In the genomic region with DNA sequence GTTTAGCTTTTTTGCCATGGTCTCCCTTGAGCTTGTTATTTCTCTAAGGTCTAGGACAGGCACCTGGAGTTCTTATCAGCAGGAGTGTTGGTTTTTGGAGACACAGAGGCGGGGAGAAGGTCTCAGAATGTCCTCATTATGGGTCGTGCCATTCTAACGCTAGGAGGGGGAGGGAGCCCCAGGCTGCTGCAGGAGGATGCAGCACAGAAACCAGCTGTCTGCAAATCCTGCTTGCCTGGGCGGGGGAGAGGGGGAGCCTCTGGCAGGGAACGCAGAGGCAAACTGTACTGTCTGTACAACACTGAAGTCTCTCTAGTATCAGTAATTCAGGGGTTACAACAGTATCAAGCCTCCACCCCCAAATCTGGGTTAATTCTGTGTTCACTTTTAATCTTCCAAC, we compare ENCODE assay signal across 8 mouse cellular contexts.
DNase-seq lines count a peak whose midpoint lies in the region; ATAC-seq and TF ChIP-seq lines count a peak whose summit lies in the region.

No protein-coding gene starts in this region.

- H3K27ac ChIP-seq in forebrain, embryonic 14.5 days (ENCODE audit: low read depth, low read length), result no peak overlapping the region
- no peak overlapping the region for H3K27ac ChIP-seq in forebrain, embryonic 15.5 days (replicated peaks)
- no peak overlapping the region for H3K27ac ChIP-seq in lung, embryonic 14.5 days (ENCODE audit: low read depth)

- peak; percentile 18 for DNase-seq in forebrain, embryonic 14.5 days (ENCODE audit: low spot score)
- peak; percentile 56 for DNase-seq in lung, embryonic 14.5 days
- no peak for DNase-seq in lung, adult 18-20 months
- peak; percentile 40 to 52 for DNase-seq in layer of hippocampus, postnatal 36 days
- DNase-seq in testis, postnatal 10 days (ENCODE audit: low spot score), result peak; percentile 60
- no peak for DNase-seq in cerebellum, postnatal 36 days

- no peaks in the 10 kb centered on the region for H3K36me3 ChIP-seq in forebrain, embryonic 14.5 days (ENCODE audit: control insufficient read depth, insufficient read depth, low read length)
- no peaks in the 10 kb centered on the region for H3K36me3 ChIP-seq in forebrain, embryonic 15.5 days
- H3K36me3 ChIP-seq in lung, embryonic 14.5 days (ENCODE audit: insufficient read depth), result no peaks in the 10 kb centered on the region

- 3% methylated on average over 5 of the region's 5 CpGs for WGBS in forebrain, embryonic 14.5 days
- WGBS in forebrain, embryonic 15.5 days, result 7% methylated on average over 5 of the region's 5 CpGs
- 1% methylated on average over 5 of the region's 5 CpGs for WGBS in lung, embryonic 14.5 days

- no peaks in the 10 kb centered on the region for H3K9me3 ChIP-seq in forebrain, embryonic 14.5 days (replicated peaks; ENCODE audit: control insufficient read depth, low read length)
- H3K9me3 ChIP-seq in forebrain, embryonic 15.5 days, result no peaks in the 10 kb centered on the region
- no peaks in the 10 kb centered on the region for H3K9me3 ChIP-seq in lung, embryonic 14.5 days (ENCODE audit: low read depth, low read length)

- H3K9ac ChIP-seq in forebrain, embryonic 14.5 days (ENCODE audit: low read length), result no peak overlapping the region
- no peak overlapping the region for H3K9ac ChIP-seq in forebrain, embryonic 15.5 days (replicated peaks)
- no peak overlapping the region for H3K9ac ChIP-seq in lung, embryonic 14.5 days

- no peaks in the 10 kb centered on the region for H3K27me3 ChIP-seq in forebrain, embryonic 14.5 days (replicated peaks; ENCODE audit: control insufficient read depth, insufficient read depth, low read length)
- no peaks in the 10 kb centered on the region for H3K27me3 ChIP-seq in forebrain, embryonic 15.5 days
- H3K27me3 ChIP-seq in lung, embryonic 14.5 days (ENCODE audit: insufficient read depth, low read length), result no peaks in the 10 kb centered on the region

- ATAC-seq in forebrain, embryonic 14.5 days, result peak; percentile 46; the same call in 1 of the 2 replicates
- no peak for ATAC-seq in forebrain, embryonic 15.5 days (replicated peaks)
- 0 out of 2 replicates have a peak, but pooled peaks have one; percentile 53 for ATAC-seq in lung, embryonic 14.5 days (ENCODE audit: insufficient read depth)
- no peak for ATAC-seq in activated CD4-positive, CD25-positive, alpha-beta regulatory T cell, adult 4 months

- no peak overlapping the region for H3K4me3 ChIP-seq in forebrain, embryonic 14.5 days (ENCODE audit: low read depth, low read length)
- H3K4me3 ChIP-seq in forebrain, embryonic 15.5 days, result no peak overlapping the region
- no peak overlapping the region for H3K4me3 ChIP-seq in lung, embryonic 14.5 days (ENCODE audit: low read depth, low read length)

- no peak overlapping the region for H3K4me2 ChIP-seq in forebrain, embryonic 14.5 days (ENCODE audit: low read length)
- H3K4me2 ChIP-seq in forebrain, embryonic 15.5 days (replicated peaks), result no peak overlapping the region
- H3K4me2 ChIP-seq in lung, embryonic 14.5 days, result no peak overlapping the region

- no peaks in the 10 kb centered on the region for H3K4me1 ChIP-seq in forebrain, embryonic 14.5 days (ENCODE audit: control insufficient read depth, insufficient read depth, low read length)
- H3K4me1 ChIP-seq in forebrain, embryonic 15.5 days, result 0 out of 2 replicates have a peak, but pooled peaks cover 5% of the 10 kb centered on the region
- peaks cover 19% of the 10 kb centered on the region for H3K4me1 ChIP-seq in lung, embryonic 14.5 days (ENCODE audit: insufficient read depth)

- no peak for TF ChIP-seq CTCF in lung, embryonic 14.5 days (IDR thresholded peaks at IDR 0.05; ENCODE audit: low read depth)

Comparison
In these comparisons a context has a peak if more than half of its experiments do, and no peak if none do; other contexts are left out.
1. ATAC-seq: peak in forebrain, embryonic 14.5 days (single experiment) and lung, embryonic 14.5 days (single experiment); none in forebrain, embryonic 15.5 days (single experiment) and activated CD4-positive, CD25-positive, alpha-beta regulatory T cell, adult 4 months (single experiment).
2. DNase-seq: peak in forebrain, embryonic 14.5 days (single experiment), lung, embryonic 14.5 days (single experiment), layer of hippocampus, postnatal 36 days (2 of 2) and testis, postnatal 10 days (single experiment); none in lung, adult 18-20 months (0 of 2) and cerebellum, postnatal 36 days (0 of 2).